Mouse (Mus musculus): ENCODE results near the gene Akap2. TPM values are rescaled to one million over a fixed set of nuclear protein-coding genes. Genes with fewer than 3 reads are reported as not detected.

The Akap2 gene
- polyA plus RNA-seq, 1 experiment from 2014 or later: 22.2 TPM

DNA sequence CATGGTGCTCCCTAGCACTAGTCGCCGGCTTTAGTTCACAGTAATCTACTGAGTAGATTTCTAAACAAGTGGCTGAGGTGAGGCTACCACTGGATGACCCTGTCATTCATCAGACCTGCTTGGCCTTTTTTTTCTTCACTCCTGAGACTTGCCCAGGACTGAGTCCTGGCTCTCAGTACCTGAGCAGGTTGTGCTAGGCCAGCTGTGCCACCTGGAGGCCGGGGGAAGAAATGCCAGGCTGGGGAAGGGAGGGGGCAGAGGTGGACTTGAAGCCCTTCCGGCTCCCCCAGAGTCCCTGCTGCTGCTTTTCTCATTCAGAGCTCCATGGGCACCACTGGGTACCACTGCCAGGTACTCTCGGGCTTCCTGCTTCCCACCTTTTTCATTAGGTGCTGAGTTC is 71.3 kb downstream of the Akap2 start:
- no peak overlapping the region for H3K27ac ChIP-seq (replicated peaks)
- no peaks in the 10 kb centered on the region for H3K36me3 ChIP-seq
- DNase-seq (ENCODE audit: low spot score): no peak
- H3K27me3 ChIP-seq (ENCODE audit: low read depth, poor library complexity, severe bottlenecking): peaks cover 29% of the 10 kb centered on the region
- H3K4me3 ChIP-seq: no peak overlapping the region
- peaks cover 23% of the 10 kb centered on the region for H3K4me1 ChIP-seq
- no peaks in the 10 kb centered on the region for H3K9me3 ChIP-seq (replicated peaks)
- 58% methylated on average over 5 of the region's 5 CpGs for WGBS

DNA sequence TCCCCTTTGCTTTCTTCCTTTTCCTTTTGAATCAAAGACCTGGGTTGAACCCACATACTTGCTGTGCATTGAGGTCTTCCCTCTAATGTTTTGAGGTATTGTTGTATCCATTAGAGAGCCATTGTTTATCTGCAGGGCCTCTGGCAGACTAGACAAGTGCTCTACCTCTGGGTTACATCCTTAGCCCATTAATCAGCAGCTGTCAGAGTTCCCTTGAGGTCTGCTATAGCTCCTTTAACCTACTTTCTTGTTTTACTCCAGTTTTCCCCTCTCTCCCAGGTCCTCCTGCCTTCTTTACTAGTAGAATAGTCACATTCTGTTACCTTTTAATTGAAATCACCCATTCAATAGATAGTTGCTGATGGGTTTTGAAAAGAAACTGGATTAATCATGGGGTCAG is 71.7 kb downstream of the Akap2 start:
- H3K27ac ChIP-seq (replicated peaks): no peak overlapping the region
- peaks cover 25% of the 10 kb centered on the region for H3K27me3 ChIP-seq (ENCODE audit: low read depth, poor library complexity, severe bottlenecking)
- no peak for DNase-seq (ENCODE audit: low spot score)
- H3K4me3 ChIP-seq: no peak overlapping the region
- H3K4me1 ChIP-seq: peaks cover 23% of the 10 kb centered on the region
- no peaks in the 10 kb centered on the region for H3K36me3 ChIP-seq
- no peaks in the 10 kb centered on the region for H3K9me3 ChIP-seq (replicated peaks)

GRCm38 (mm10) chr4:57793989-57794388 is 76.5 kb downstream of the Akap2 start:
- Histone ChIP-seq H3K4me1 (peaks cover 37% of the 10 kb centered on the region), H3K36me3 (no peaks in the 10 kb centered on the region), H3K9me3 (replicated peaks) (no peaks in the 10 kb centered on the region; the same call in 1 of the 2 replicates), H3K27ac (replicated peaks) (no peak overlapping the region), H3K4me3 (no peak overlapping the region), H3K27me3 (ENCODE audit: low read depth, poor library complexity, severe bottlenecking) (peaks cover 19% of the 10 kb centered on the region)
- no peak for DNase-seq (ENCODE audit: low spot score)
- 61% methylated on average over 8 of the region's 8 CpGs for WGBS

GRCm38 (mm10) chr4:57794547-57794946 is 77.1 kb downstream of the Akap2 start:
- H3K9me3 ChIP-seq (replicated peaks): no peaks in the 10 kb centered on the region; the same call in 1 of the 2 replicates
- 36% methylated on average over 3 of the region's 3 CpGs for WGBS

DNA sequence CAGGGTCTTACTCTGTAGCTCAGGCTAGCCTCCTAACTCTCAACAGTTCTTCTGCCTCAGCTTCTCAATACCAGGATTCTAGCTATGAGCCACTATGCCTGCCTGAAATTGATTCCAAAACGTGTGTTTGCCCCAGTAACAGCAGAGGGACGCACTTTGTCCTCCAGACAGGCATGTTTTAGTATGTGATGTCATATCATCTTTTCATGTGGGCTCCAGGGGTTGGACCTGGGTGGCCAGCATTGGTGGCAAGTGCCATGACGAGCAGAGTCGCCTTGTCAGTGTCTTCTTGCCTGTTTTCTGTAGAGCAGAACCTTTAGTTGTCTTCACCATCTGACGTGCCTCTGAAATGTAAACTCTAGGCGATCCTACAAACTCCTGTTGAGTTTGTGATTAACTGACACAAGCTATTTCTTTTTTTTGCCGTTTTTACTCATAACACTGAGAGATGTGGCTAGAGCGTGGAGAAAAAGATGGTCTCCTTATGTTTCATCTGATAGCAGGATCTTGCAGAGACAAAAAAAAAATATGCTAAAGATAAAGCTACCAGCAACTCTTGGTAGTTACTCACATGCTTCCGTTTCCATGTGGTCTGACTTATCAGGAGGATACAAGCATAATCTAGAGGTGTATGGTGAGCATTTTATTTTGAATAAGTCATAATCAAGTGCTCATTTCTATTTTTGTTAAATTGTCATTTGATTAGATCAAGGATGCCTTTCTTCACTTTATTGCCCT is 80.3 kb downstream of the Akap2 start:
- Histone ChIP-seq H3K4me3 (no peak overlapping the region), H3K27ac (replicated peaks) (peak overlapping the region; percentile 86), H3K4me1 (peaks cover 27% of the 10 kb centered on the region), H3K27me3 (ENCODE audit: low read depth, poor library complexity, severe bottlenecking) (peaks cover 16% of the 10 kb centered on the region), H3K9me3 (replicated peaks) (no peaks in the 10 kb centered on the region; the same call in 1 of the 2 replicates), H3K36me3 (no peaks in the 10 kb centered on the region)
- WGBS: 86% methylated on average over 9 of the region's 9 CpGs
- DNase-seq (ENCODE audit: low spot score): no peak

More at GRCm38 (mm10) chr4:57794547-57794946, 77.1 kb downstream of the Akap2 start:
- no peaks in the 10 kb centered on the region for H3K36me3 ChIP-seq
- H3K27me3 ChIP-seq (ENCODE audit: low read depth, poor library complexity, severe bottlenecking): peaks cover 19% of the 10 kb centered on the region
- no peak overlapping the region for H3K4me3 ChIP-seq
- H3K4me1 ChIP-seq: peaks cover 35% of the 10 kb centered on the region
- no peak overlapping the region for H3K27ac ChIP-seq (replicated peaks)
- DNase-seq (ENCODE audit: low spot score): no peak

- peak; percentile 68 for DNase-seq (ENCODE audit: low spot score)
- H3K36me3 ChIP-seq: no peaks in the 10 kb centered on the region
- H3K9me3 ChIP-seq (replicated peaks): no peaks in the 10 kb centered on the region; the same call in 1 of the 2 replicates
- H3K4me1 ChIP-seq: peaks cover 27% of the 10 kb centered on the region
- H3K27me3 ChIP-seq (ENCODE audit: low read depth, poor library complexity, severe bottlenecking): peaks cover 16% of the 10 kb centered on the region
- WGBS: 18% methylated on average over 10 of the region's 10 CpGs
- no peak overlapping the region; the same call in 1 of the 2 replicates for H3K4me3 ChIP-seq
- peak overlapping the region; percentile 86 for H3K27ac ChIP-seq (replicated peaks)
Observed at GRCm38 (mm10) chr4:57798286-57799018, 81.0 kb downstream of the Akap2 start.

DNA sequence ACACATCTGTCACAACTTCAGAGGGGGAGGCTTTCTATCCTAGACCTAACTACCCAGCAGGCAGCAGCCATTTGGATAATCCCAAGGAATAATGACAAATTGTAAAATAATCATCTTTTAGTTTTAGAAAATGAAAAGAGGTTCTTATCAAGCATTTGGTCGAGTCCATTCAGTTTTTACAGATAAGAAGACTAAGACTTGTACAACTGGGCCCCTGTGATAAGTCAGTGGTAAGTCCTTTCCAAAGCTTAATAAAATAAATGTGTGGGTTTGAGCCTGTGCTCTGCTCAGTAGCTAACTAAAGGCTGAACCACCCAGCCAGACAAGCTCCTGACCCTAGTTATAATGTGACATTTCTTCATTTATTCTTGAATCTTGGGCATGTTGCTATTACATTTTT is 81.8 kb downstream of the Akap2 start:
- Histone ChIP-seq H3K9me3 (replicated peaks) (no peaks in the 10 kb centered on the region; the same call in 1 of the 2 replicates), H3K27ac (replicated peaks) (peak overlapping the region; percentile 86), H3K4me3 (no peak overlapping the region), H3K27me3 (ENCODE audit: low read depth, poor library complexity, severe bottlenecking) (peaks cover 16% of the 10 kb centered on the region), H3K4me1 (peaks cover 20% of the 10 kb centered on the region), H3K36me3 (no peaks in the 10 kb centered on the region)
- WGBS: 67% methylated on average over 1 of the region's 1 CpGs
- DNase-seq (ENCODE audit: low spot score): no peak

- Histone ChIP-seq H3K4me1 (peaks cover 15% of the 10 kb centered on the region), H3K27ac (replicated peaks) (no peak overlapping the region), H3K4me3 (no peak overlapping the region), H3K36me3 (no peaks in the 10 kb centered on the region), H3K27me3 (ENCODE audit: low read depth, poor library complexity, severe bottlenecking) (peaks cover 16% of the 10 kb centered on the region; the same call in 1 of the 2 replicates), H3K9me3 (replicated peaks) (no peaks in the 10 kb centered on the region; the same call in 1 of the 2 replicates)
- no peak for DNase-seq (ENCODE audit: low spot score)
- WGBS: 89% methylated on average over 7 of the region's 7 CpGs
Observed at GRCm38 (mm10) chr4:57801239-57801638, 83.8 kb downstream of the Akap2 start.

DNA sequence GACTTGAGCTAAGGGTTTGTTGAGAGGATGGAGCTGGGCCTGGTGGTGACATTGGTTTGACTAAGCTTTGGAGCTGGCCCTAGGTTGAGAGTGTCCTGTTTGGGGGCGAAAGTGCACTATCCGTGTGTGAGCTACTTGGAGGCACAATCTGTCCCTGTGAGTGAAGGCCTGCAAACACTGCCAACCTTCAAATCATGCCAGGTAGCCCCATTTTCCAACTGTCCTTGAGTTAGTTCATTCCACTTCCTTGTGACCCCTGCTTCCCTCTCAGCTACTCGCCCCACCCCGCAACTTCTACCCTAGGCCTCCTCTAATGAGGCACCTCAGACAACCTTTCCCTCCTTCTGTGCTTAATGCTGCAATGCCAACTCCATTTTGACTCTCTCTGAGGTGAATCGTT is 84.5 kb downstream of the Akap2 start:
- 89% methylated on average over 5 of the region's 5 CpGs for WGBS
- Histone ChIP-seq H3K36me3 (no peaks in the 10 kb centered on the region), H3K27ac (replicated peaks) (no peak overlapping the region), H3K9me3 (replicated peaks) (no peaks in the 10 kb centered on the region), H3K4me1 (peaks cover 15% of the 10 kb centered on the region), H3K4me3 (no peak overlapping the region), H3K27me3 (ENCODE audit: low read depth, poor library complexity, severe bottlenecking) (peaks cover 16% of the 10 kb centered on the region; the same call in 1 of the 2 replicates)
- DNase-seq (ENCODE audit: low spot score): no peak

- H3K27ac ChIP-seq (replicated peaks): no peak overlapping the region
- H3K9me3 ChIP-seq (replicated peaks): no peaks in the 10 kb centered on the region
- DNase-seq (ENCODE audit: low spot score): no peak
- H3K4me3 ChIP-seq: no peak overlapping the region
- 91% methylated on average over 3 of the region's 3 CpGs for WGBS
- peaks cover 12% of the 10 kb centered on the region; the same call in 1 of the 2 replicates for H3K27me3 ChIP-seq (ENCODE audit: low read depth, poor library complexity, severe bottlenecking)
- no peaks in the 10 kb centered on the region for H3K36me3 ChIP-seq
- H3K4me1 ChIP-seq: peaks cover 15% of the 10 kb centered on the region
Observed at GRCm38 (mm10) chr4:57802411-57802810, 85.0 kb downstream of the Akap2 start.

- no peaks in the 10 kb centered on the region for H3K4me1 ChIP-seq
- H3K36me3 ChIP-seq: no peaks in the 10 kb centered on the region
- no peaks in the 10 kb centered on the region for H3K9me3 ChIP-seq (replicated peaks)
- 90% methylated on average over 6 of the region's 6 CpGs for WGBS
- no peak for DNase-seq (ENCODE audit: low spot score)
- peaks cover 6% of the 10 kb centered on the region; the same call in 1 of the 2 replicates for H3K27me3 ChIP-seq (ENCODE audit: low read depth, poor library complexity, severe bottlenecking)
- H3K27ac ChIP-seq (replicated peaks): no peak overlapping the region
- H3K4me3 ChIP-seq: no peak overlapping the region
Observed at GRCm38 (mm10) chr4:57804902-57805301, 87.4 kb downstream of the Akap2 start.

GRCm38 (mm10) chr4:57809449-57809848 is 92.0 kb downstream of the Akap2 start:
- 88% methylated on average over 4 of the region's 4 CpGs for WGBS
- H3K9me3 ChIP-seq (replicated peaks): no peaks in the 10 kb centered on the region
- DNase-seq (ENCODE audit: low spot score): no peak

GRCm38 (mm10) chr4:57812075-57812474 is 94.6 kb downstream of the Akap2 start:
- no peaks in the 10 kb centered on the region for H3K27me3 ChIP-seq (ENCODE audit: low read depth, poor library complexity, severe bottlenecking)
- no peak overlapping the region for H3K27ac ChIP-seq (replicated peaks)
- H3K4me1 ChIP-seq: no peaks in the 10 kb centered on the region; the same call in 1 of the 2 replicates
- H3K4me3 ChIP-seq: no peak overlapping the region
- H3K9me3 ChIP-seq (replicated peaks): peaks cover 2% of the 10 kb centered on the region; the same call in 1 of the 2 replicates
- DNase-seq (ENCODE audit: low spot score): no peak
- H3K36me3 ChIP-seq: no peaks in the 10 kb centered on the region
- WGBS: 91% methylated on average over 1 of the region's 1 CpGs

More at GRCm38 (mm10) chr4:57809449-57809848, 92.0 kb downstream of the Akap2 start:
- H3K27ac ChIP-seq (replicated peaks): no peak overlapping the region
- no peaks in the 10 kb centered on the region; the same call in 1 of the 2 replicates for H3K4me1 ChIP-seq
- H3K36me3 ChIP-seq: no peaks in the 10 kb centered on the region
- H3K27me3 ChIP-seq (ENCODE audit: low read depth, poor library complexity, severe bottlenecking): no peaks in the 10 kb centered on the region
- H3K4me3 ChIP-seq: no peak overlapping the region

Measured in midbrain, embryonic 10.5 days (tissue).